Mouse (Mus musculus) activated CD4-positive, CD25-positive, alpha-beta regulatory T cell, adult 9 weeks (primary cell): Measurements from ENCODE around the gene Thap12. TPM values are rescaled to one million over a fixed set of nuclear protein-coding genes. Genes with fewer than 3 reads are reported as not detected.

ENCODE experiments used
- polyA plus RNA-seq: library from polyadenylated mRNA; unstranded; fragments of 100-300 nt; shearing (Covaris generic); gene quantifications from one replicate; pipeline ENCODE4 v1.2.1, GENCODE M21; 2017

The Thap12 gene
- 10.7 TPM for polyA plus RNA-seq

GRCm38 (mm10) chr7:98702283-98703240 lies at the start of gene Thap12:
TSS of gene Thap12 (plus strand) at chr7:98703103.

GRCm38 (mm10) chr7:98656531-98657221 lies 46.2 kb upstream of the Thap12 start, which contains the start of gene Emsy:
TSS of gene Emsy (minus strand) at chr7:98656783.

Other genes with a start within 250 kb of the Thap12 start
- 183 TPM for gene Lrrc32, start 213.8 kb upstream of the Thap12 start, polyA plus RNA-seq
- gene Emsy, start 46.3 kb upstream of the Thap12 start, polyA plus RNA-seq: 105 TPM
- gene Wnt11, start 132.0 kb downstream of the Thap12 start, polyA plus RNA-seq: not detected